In genomic region chr11:78497544-78498522, GRCm38 (mm10) we compare ENCODE assay signal across 8 mouse cellular contexts. TPM values are rescaled to one million over a fixed set of nuclear protein-coding genes. Genes with fewer than 3 reads are reported as not detected.
DNase-seq lines count a peak whose midpoint lies in the region; ATAC-seq lines count a peak whose summit lies in the region.

Gene Sarm1 (minus strand): TSS chr11:78497754.

- peak; percentile 95 for ATAC-seq in erythroid progenitor cell, adult 5-6 weeks (replicated peaks; ENCODE audit: low FRiP score, poor library complexity, severe bottlenecking)
- ATAC-seq in heart, embryonic 13.5 days (ENCODE audit: extremely low read depth, insufficient number of reproducible peaks, low FRiP score, low TSS enrichment), result peak; percentile 72
- ATAC-seq in liver, embryonic 12.5 days, result peak; percentile 90
- ATAC-seq in stomach, embryonic 15.5 days (ENCODE audit: insufficient read depth, low FRiP score, low read depth), result peak; percentile 93

- peak; percentile 97 for DNase-seq in CD4-positive helper T cell, adult 2 months (ENCODE audit: low read depth, low spot score)
- DNase-seq in brain, embryonic 18.5 days (ENCODE audit: low read depth, low spot score), result peak; percentile 94
- peak; percentile 94 for DNase-seq in kidney, postnatal 10 days
- DNase-seq in natural killer cell, adult 2 months (ENCODE audit: low spot score in 2 of 2), result peak; percentile 97

- no peaks in the 10 kb centered on the region for H3K9me3 ChIP-seq in heart, embryonic 13.5 days
- H3K9me3 ChIP-seq in liver, embryonic 12.5 days (replicated peaks), result no peaks in the 10 kb centered on the region
- no peaks in the 10 kb centered on the region for H3K9me3 ChIP-seq in stomach, embryonic 15.5 days

- H3K4me3 ChIP-seq in heart, embryonic 13.5 days, result peak within 1 kb of the TSS; percentile 58
- peak within 1 kb of the TSS; percentile 53 for H3K4me3 ChIP-seq in liver, embryonic 12.5 days
- H3K4me3 ChIP-seq in stomach, embryonic 15.5 days (replicated peaks), result peak within 1 kb of the TSS; percentile 52

- H3K4me1 ChIP-seq in heart, embryonic 13.5 days, result peaks cover 15% of the 10 kb centered on the region
- H3K4me1 ChIP-seq in liver, embryonic 12.5 days, result peaks cover 17% of the 10 kb centered on the region
- H3K4me1 ChIP-seq in stomach, embryonic 15.5 days, result peaks cover 14% of the 10 kb centered on the region

- H3K9ac ChIP-seq in heart, embryonic 13.5 days, result peak within 1 kb of the TSS; percentile 66
- H3K9ac ChIP-seq in liver, embryonic 12.5 days, result no peak within 1 kb of the TSS
- H3K9ac ChIP-seq in stomach, embryonic 15.5 days, result no peak within 1 kb of the TSS

- no peak within 1 kb of the TSS for H3K27ac ChIP-seq in heart, embryonic 13.5 days (replicated peaks)
- peak within 1 kb of the TSS; percentile 64; the same call in 1 of the 2 replicates for H3K27ac ChIP-seq in liver, embryonic 12.5 days
- no peak within 1 kb of the TSS for H3K27ac ChIP-seq in stomach, embryonic 15.5 days

- peak within 1 kb of the TSS; percentile 94 for H3K4me2 ChIP-seq in heart, embryonic 13.5 days
- H3K4me2 ChIP-seq in liver, embryonic 12.5 days, result peak within 1 kb of the TSS; percentile 76
- peak within 1 kb of the TSS; percentile 97 for H3K4me2 ChIP-seq in stomach, embryonic 15.5 days

- no peaks in the 10 kb centered on the region for H3K36me3 ChIP-seq in heart, embryonic 13.5 days
- no peaks in the 10 kb centered on the region for H3K36me3 ChIP-seq in liver, embryonic 12.5 days
- H3K36me3 ChIP-seq in stomach, embryonic 15.5 days, result no peaks in the 10 kb centered on the region

- WGBS in heart, embryonic 13.5 days, result 3% methylated on average over 36 of the region's 36 CpGs
- WGBS in liver, embryonic 12.5 days (ENCODE audit: insufficient replicate concordance), result 4% methylated on average over 36 of the region's 36 CpGs
- 3% methylated on average over 36 of the region's 36 CpGs for WGBS in stomach, embryonic 15.5 days

- peaks cover 94% of the 10 kb centered on the region for H3K27me3 ChIP-seq in heart, embryonic 13.5 days (replicated peaks)
- H3K27me3 ChIP-seq in liver, embryonic 12.5 days (replicated peaks), result peaks cover 86% of the 10 kb centered on the region
- peaks cover 35% of the 10 kb centered on the region for H3K27me3 ChIP-seq in stomach, embryonic 15.5 days (replicated peaks)

RNA-seq across cellular contexts. Expression of gene Sarm1, which starts in this region (rescaled TPM):
- not detected in 2 replicates for total RNA-seq in erythroid progenitor cell, adult 5-6 weeks (2015; ENCODE audit: low replicate concordance)
- not detected in 2 replicates for total RNA-seq in erythroid progenitor cell, adult 5-6 weeks (2017; ENCODE audit: low replicate concordance)
- polyA plus RNA-seq in heart, embryonic 13.5 days (2015; fragmentation: Nextera tagmentation; extraction: Ambion mirVana), result 0.12 and 0.19 TPM in 2 replicates
- polyA plus RNA-seq in liver, embryonic 12.5 days (2016; fragmentation: Nextera tagmentation; extraction: Ambion mirVana), result 0.25 and 0.38 TPM in 2 replicates
- polyA plus RNA-seq in stomach, embryonic 15.5 days (2015; fragmentation: Nextera tagmentation; extraction: Ambion mirVana), result 2.6 and 3.3 TPM in 2 replicates

Comparison
In these comparisons a context has a peak if more than half of its experiments do, and no peak if none do; other contexts are left out.
1. Peak in ATAC-seq in erythroid progenitor cell, adult 5-6 weeks; RNA of the gene not detected or under 1 TPM.
2. Peak in ATAC-seq, H3K4me3 ChIP-seq, H3K9ac ChIP-seq and H3K4me2 ChIP-seq in heart, embryonic 13.5 days; RNA of the gene not detected or under 1 TPM.
3. Peak in ATAC-seq, H3K4me3 ChIP-seq, H3K27ac ChIP-seq and H3K4me2 ChIP-seq in liver, embryonic 12.5 days; RNA of the gene not detected or under 1 TPM.